Mouse (Mus musculus): ENCODE measurements at regions not wholly inside any gene's neighbourhood (a gene's known extent, or its start where the extent isn't known, plus 50 kb on each side); places are given as distances from the start of the nearest gene placed in this dataset.

DNA sequence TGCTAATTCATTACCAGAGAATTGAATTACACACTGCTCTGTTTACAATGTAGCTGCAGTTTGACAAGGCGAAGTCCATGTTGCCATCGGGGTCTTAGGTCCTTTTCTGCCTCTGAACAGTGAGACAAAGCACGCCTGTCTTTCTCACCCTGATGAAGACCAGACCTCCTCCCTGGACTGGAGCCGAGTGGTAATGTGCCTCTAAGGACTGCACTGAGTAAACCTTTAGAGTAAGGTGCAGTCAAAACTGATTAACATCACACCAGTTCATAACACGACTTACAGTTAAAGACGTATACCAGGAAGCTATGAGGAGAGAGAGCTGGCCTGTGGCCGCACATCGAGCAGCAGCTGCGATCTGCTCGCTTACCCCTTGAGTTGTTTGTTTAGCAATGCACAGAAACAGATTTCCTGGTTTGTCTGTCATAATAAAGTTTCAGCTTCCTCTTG is 2322.1 kb downstream of the 4930444P10Rik start:
- no peak for TF ChIP-seq POLR2A (IDR thresholded peaks at IDR 0.05; ENCODE audit: borderline replicate concordance, low read depth, low read length)
- TF ChIP-seq CTCF (IDR thresholded peaks at IDR 0.05; ENCODE audit: low read depth, low read length), result no peak

Data from bone marrow macrophage, adult 2 months (primary cell).